Mouse (Mus musculus) embryonic facial prominence, embryonic 12.5 days (tissue): ENCODE results near the gene Atp8b2. TPM values are rescaled to one million over a fixed set of nuclear protein-coding genes. Genes with fewer than 3 reads are reported as not detected.
A peak's percentile ranks its signal among the peaks of the same experiment; 100 is the strongest.

ENCODE experiments used
- ATAC-seq: fragments of 200-750 bp; cut with Nextera tagmentation; 2 replicates; pipeline ENCODE4 v1.8.0; 2017; ENCODE audit not compliant: insufficient number of reproducible peaks, insufficient read depth, low FRiP score, low TSS enrichment
- H3K27ac ChIP-seq: fragments of 300-500 bp; sonication (generic); 2 replicates; pipeline ENCODE4 v1.5.1; 2016; ENCODE audit warnings: mild to moderate bottlenecking
- H3K27me3 ChIP-seq: fragments of 300-500 bp; sonication (generic); 2 replicates; pipeline ENCODE4 v1.6.1; 2016; ENCODE audit warnings: mild to moderate bottlenecking, moderate library complexity
- H3K36me3 ChIP-seq: fragments of 300-500 bp; sonication (generic); 2 replicates; pipeline ENCODE4 v1.6.1; 2016; ENCODE audit warnings: mild to moderate bottlenecking
- H3K4me1 ChIP-seq: fragments of 300-500 bp; sonication (generic); 2 replicates; pipeline ENCODE4 v1.6.1; 2016
- H3K4me2 ChIP-seq: fragments of 300-500 bp; sonication (generic); replicated peaks from 2 replicates; pipeline ENCODE4 v1.6.1; 2016; ENCODE audit warnings: mild to moderate bottlenecking, moderate library complexity
- H3K4me3 ChIP-seq: fragments of 300-500 bp; sonication (generic); 2 replicates; pipeline ENCODE4 v1.5.1; 2016; ENCODE audit warnings: mild to moderate bottlenecking
- H3K9ac ChIP-seq: fragments of 300-500 bp; sonication (generic); 2 replicates; pipeline ENCODE4 v1.6.1; 2016; ENCODE audit warnings: mild to moderate bottlenecking, moderate library complexity
- H3K9me3 ChIP-seq: fragments of 300-500 bp; sonication (generic); 2 replicates; pipeline ENCODE4 v1.6.1; 2016; ENCODE audit warnings: mild to moderate bottlenecking, moderate library complexity
- WGBS: fragments of 180-500 bp; shearing (Covaris S2); methylation state at CpG from one replicate; pipeline ENCODE4 v1.1.7; 2016; 5-methylcytosine and 5-hydroxymethylcytosine counted together
- polyA plus RNA-seq: library from polyadenylated mRNA; unstranded; fragments of >200 nt; fragmentation: Nextera tagmentation; extraction: Ambion mirVana; gene quantifications from 2 replicates; pipeline ENCODE4 v1.2.1, GENCODE M21; 2016

Atp8b2 gene
- polyA plus RNA-seq, 1 experiment from 2014 or later: 22.9 TPM

DNA sequence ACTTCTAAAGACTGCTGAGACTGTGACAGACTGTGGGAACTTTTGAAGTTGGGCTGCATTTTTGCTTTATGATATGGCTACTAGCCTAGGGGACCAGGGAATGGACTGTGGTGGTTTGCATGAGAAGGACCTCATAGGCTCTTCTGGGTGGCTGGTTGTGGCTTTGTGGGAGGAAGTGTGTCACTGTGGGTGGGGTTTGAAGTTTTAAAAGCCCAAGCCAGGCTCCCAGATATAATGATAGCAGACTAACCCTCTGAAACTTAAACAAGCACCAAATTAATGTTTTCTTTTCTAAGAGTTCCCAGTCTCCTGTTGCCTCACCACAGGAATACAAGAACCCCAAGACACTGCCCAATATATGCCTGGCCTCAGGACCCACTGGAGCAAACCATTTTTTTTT lies 13.6 kb upstream of the Atp8b2 start:
- Histone ChIP-seq H3K36me3 (no peaks in the 10 kb centered on the region), H3K27me3 (no peaks in the 10 kb centered on the region), H3K27ac (no peak overlapping the region), H3K4me2 (no peak overlapping the region), H3K9ac (no peak overlapping the region), H3K4me1 (no peaks in the 10 kb centered on the region), H3K9me3 (no peaks in the 10 kb centered on the region), H3K4me3 (no peak overlapping the region)
- no peak for ATAC-seq

DNA sequence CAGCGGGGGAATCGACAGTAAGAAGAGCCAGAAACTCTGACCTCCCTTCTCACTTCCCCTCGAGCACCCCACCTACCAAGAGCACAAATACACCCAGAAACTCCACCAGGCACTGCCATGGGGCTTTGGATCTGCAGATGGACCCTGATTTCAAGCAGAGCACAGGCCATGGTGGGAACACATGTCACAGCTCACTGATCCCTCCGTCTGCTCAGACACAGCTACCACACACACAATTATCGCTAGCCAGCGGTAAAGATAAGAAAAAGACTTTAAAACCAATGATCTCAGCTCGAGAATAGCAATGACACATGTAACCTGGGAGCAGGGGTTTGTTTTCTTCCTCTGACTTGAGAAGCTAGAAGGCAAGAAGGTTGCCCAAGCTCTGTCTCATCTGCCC lies 5.2 kb upstream of the Atp8b2 start:
- no peak overlapping the region for H3K4me3 ChIP-seq
- no peak for ATAC-seq
- no peaks in the 10 kb centered on the region for H3K27me3 ChIP-seq
- no peak overlapping the region for H3K4me2 ChIP-seq
- peaks cover 7% of the 10 kb centered on the region; the same call in 1 of the 2 replicates for H3K36me3 ChIP-seq
- no peak overlapping the region for H3K27ac ChIP-seq
- WGBS: 78% methylated on average over 7 of the region's 7 CpGs
- H3K9me3 ChIP-seq: no peaks in the 10 kb centered on the region
- H3K4me1 ChIP-seq: peaks cover 11% of the 10 kb centered on the region
- no peak overlapping the region for H3K9ac ChIP-seq

DNA sequence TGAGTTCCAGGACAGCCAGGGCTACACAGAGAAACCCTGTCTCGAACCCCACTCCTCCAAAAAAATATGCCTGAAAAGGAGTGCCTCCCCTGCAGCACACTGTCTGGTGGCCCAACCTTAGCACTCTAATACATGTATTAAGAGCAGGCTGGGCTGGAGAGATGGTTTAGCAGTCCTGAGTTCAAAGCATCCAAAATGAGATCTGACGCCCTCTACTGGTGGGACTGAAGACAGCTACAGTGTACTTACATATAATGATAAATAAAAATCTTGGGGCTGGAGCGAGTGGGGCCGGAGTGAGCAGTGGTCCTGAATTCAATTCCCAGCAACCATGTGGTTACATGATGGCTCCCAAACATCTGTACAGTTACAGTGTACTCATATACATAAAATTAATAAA lies 3.6 kb upstream of the Atp8b2 start:
- no peak overlapping the region for H3K4me3 ChIP-seq

DNA sequence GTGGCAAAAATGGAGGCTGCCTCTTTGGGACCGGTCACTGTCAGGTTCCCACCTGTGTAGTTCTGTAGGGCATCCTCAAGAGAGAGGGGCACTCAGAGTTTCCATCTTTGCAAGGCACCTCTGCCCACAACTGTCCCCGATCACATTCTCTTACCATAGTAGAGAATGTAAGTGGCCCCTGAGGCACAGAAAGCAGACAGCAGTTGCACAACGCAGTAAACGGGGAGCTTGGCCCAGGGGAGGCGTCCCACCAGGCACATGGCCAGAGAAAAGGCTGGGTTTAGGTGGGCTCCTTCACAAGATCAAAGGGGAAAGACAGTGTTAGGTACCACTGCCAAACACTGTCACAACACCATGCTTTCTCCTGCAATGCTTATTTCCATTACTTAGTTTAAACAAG lies 2.7 kb upstream of the Atp8b2 start:
- 91% methylated on average over 5 of the region's 5 CpGs for WGBS
- Histone ChIP-seq H3K27ac (no peak overlapping the region), H3K4me1 (peaks cover 23% of the 10 kb centered on the region), H3K36me3 (peaks cover 7% of the 10 kb centered on the region; the same call in 1 of the 2 replicates), H3K27me3 (no peaks in the 10 kb centered on the region), H3K9ac (no peak overlapping the region), H3K4me3 (no peak overlapping the region), H3K9me3 (no peaks in the 10 kb centered on the region), H3K4me2 (no peak overlapping the region)
- ATAC-seq: no peak

More for the DNA sequence above, 3.6 kb upstream of the Atp8b2 start:
- Histone ChIP-seq H3K36me3 (peaks cover 7% of the 10 kb centered on the region; the same call in 1 of the 2 replicates), H3K9ac (no peak overlapping the region), H3K27me3 (no peaks in the 10 kb centered on the region), H3K27ac (no peak overlapping the region), H3K4me1 (peaks cover 14% of the 10 kb centered on the region), H3K4me2 (no peak overlapping the region), H3K9me3 (no peaks in the 10 kb centered on the region)
- 72% methylated on average over 4 of the region's 4 CpGs for WGBS
- ATAC-seq: no peak

DNA sequence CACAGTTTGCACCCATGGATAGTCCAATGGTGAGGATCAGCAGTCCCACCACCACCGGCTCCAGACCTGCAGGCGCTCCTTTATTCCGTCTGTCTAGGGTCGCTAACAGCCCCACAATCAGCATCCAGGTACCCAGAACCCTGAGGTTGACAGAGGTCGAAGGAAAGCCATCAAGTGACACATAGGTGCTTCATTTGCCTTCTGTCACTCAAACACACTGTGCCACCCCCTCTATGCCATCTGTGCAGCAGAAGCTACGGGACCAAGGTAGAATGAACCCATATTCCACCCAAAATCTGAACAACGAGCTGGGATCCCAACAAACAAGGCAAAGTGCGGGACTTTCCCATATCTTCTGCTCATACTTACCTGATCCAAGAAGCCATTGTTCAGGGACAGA lies 2.2 kb upstream of the Atp8b2 start:
- no peaks in the 10 kb centered on the region for H3K27me3 ChIP-seq
- no peak overlapping the region for H3K9ac ChIP-seq
- H3K36me3 ChIP-seq: peaks cover 7% of the 10 kb centered on the region; the same call in 1 of the 2 replicates
- no peaks in the 10 kb centered on the region for H3K9me3 ChIP-seq
- H3K27ac ChIP-seq: no peak overlapping the region
- H3K4me2 ChIP-seq: no peak overlapping the region
- H3K4me1 ChIP-seq: peaks cover 27% of the 10 kb centered on the region
- H3K4me3 ChIP-seq: no peak overlapping the region
- ATAC-seq: no peak
- 95% methylated on average over 8 of the region's 8 CpGs for WGBS

DNA sequence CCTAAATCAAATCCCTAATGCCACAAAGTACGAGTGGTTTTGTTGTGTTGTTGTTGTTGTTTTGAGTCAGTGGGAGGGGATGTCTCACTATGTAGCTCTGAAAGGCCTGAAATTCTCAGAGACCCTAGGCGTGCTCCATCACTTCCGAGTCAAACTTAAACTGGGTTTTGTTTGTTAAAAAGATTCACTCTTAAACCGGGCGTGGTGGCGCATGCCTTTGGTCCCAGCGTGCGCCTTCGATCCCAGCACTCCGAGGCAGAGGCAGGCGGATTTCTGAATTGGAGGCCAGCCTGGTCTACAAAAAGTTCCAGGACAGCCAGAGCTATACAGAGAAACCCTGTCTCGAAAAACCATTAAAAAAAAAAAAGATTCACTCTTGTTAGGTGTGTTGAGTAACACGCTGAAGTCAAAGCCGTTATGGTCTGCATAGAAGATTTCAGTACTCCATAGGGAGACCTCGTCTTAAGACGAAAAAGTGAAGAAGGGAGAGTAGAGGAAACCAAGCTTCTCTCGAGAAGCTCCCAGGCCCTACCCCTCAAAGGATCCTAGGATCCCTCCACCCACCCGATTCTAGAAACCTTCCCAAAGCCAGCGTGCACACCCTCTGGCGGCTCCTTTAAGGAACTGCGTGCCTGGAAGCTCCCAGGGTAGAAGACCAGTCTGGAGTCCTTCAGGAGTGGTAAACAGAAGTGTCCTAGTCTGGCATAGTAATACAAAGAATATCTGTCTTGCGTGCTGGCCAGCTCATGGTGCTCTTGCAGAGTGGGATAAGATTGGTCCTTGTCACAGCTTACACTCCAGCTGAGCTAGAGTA lies 825 bp upstream of the Atp8b2 start:
- H3K4me3 ChIP-seq: peak overlapping the region; percentile 96
- WGBS: 35% methylated on average over 22 of the region's 22 CpGs
- peak overlapping the region; percentile 77 for H3K4me2 ChIP-seq
- H3K9ac ChIP-seq: peak overlapping the region; percentile 93
- H3K9me3 ChIP-seq: no peaks in the 10 kb centered on the region
- H3K27me3 ChIP-seq: no peaks in the 10 kb centered on the region
- H3K36me3 ChIP-seq: peaks cover 7% of the 10 kb centered on the region; the same call in 1 of the 2 replicates
- ATAC-seq: no peak
- H3K27ac ChIP-seq: peak overlapping the region; percentile 95
- H3K4me1 ChIP-seq: peaks cover 37% of the 10 kb centered on the region

DNA sequence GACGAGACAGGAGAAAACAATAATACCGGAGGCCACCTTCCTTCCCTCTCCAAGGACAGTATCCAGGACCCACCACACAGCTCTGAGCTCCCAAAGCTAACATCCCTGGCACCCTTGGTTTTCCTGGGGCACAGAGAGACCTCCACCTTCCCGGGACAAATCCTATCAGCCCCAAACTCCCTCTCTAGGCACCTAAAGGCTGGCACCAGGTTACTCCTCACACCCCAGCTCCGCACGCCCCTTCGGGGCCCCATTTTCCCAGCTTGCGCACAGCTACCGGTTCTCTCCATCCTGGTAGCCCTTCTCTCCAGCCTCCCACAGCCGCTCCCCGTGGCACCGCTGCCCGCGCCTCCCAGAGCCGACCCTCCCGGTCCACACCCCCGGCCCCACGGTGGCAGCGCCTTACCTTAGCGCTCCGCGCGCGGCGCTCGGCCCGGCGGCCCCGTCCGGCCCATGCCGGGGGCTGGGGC lies 522 bp downstream of the Atp8b2 start:
- Histone ChIP-seq H3K36me3 (peaks cover 19% of the 10 kb centered on the region), H3K9me3 (no peaks in the 10 kb centered on the region), H3K4me3 (peak overlapping the region; percentile 96), H3K4me1 (peaks cover 37% of the 10 kb centered on the region), H3K4me2 (peak overlapping the region; percentile 77), H3K9ac (peak overlapping the region; percentile 93), H3K27me3 (no peaks in the 10 kb centered on the region), H3K27ac (peak overlapping the region; percentile 95)
- peak; percentile 45; the same call in 1 of the 2 replicates for ATAC-seq
- WGBS: 0% methylated on average over 30 of the region's 30 CpGs

DNA sequence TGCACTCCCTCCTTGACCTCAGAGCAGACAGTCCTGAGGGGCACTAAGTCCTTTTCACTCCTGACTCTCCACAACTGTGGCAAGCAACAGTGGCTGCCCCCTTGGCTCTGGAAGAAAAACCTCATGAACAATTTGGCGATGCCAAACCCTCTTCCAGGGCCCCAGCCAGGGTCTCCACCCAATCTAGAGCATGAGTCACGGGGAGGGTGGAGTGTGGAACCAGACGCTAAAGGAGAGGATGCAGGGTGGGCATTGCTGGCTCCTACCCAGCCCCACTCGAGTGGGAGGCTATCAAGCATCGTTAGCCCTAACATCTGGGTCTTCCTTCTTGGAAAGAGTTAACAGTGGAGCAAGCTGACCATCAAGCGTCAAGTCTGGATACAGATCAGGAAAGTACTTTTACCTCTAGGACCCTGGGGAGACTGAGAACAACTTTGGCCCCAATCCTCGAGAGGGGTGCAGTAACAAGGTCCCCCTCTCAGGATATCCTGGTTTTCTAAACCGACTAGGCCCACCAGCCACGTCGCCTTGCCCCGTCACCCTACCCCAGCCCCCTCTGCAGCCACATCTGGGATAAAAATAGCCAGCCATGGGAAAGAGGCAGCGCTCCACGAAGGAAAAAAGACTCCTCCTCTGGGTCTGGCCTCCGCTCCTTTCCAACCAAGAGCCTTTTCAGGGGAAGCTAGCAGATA lies 1.1 kb downstream of the Atp8b2 start:
- no peaks in the 10 kb centered on the region for H3K9me3 ChIP-seq
- H3K4me1 ChIP-seq: peaks cover 37% of the 10 kb centered on the region
- peak overlapping the region; percentile 93 for H3K9ac ChIP-seq
- peak overlapping the region; percentile 95 for H3K27ac ChIP-seq
- H3K4me2 ChIP-seq: peak overlapping the region; percentile 77
- 4% methylated on average over 14 of the region's 14 CpGs for WGBS
- H3K4me3 ChIP-seq: peak overlapping the region; percentile 96
- peaks cover 24% of the 10 kb centered on the region for H3K36me3 ChIP-seq
- ATAC-seq: no peak
- H3K27me3 ChIP-seq: no peaks in the 10 kb centered on the region

DNA sequence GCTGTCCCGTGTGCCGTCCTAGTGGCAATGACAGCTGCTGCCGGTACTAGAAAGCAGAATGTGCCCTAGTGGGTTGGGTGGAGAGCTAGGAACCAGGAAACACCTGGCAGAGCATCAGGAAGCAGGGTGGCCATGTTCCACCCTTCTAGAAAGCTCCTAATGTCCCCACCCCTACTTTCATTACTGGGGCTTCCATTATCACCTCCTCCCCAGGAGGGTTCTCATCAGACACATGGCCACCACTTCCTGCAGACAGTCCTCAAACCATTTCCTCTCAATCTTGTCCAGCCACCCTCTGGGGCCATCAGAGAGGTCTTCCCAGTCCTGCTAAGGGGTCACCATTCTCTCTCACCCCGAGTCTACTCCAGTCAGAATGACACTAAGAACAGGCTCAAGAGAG lies 1.9 kb downstream of the Atp8b2 start:
- H3K27me3 ChIP-seq: no peaks in the 10 kb centered on the region
- H3K4me1 ChIP-seq: peaks cover 37% of the 10 kb centered on the region
- peak overlapping the region; percentile 95 for H3K27ac ChIP-seq

DNA sequence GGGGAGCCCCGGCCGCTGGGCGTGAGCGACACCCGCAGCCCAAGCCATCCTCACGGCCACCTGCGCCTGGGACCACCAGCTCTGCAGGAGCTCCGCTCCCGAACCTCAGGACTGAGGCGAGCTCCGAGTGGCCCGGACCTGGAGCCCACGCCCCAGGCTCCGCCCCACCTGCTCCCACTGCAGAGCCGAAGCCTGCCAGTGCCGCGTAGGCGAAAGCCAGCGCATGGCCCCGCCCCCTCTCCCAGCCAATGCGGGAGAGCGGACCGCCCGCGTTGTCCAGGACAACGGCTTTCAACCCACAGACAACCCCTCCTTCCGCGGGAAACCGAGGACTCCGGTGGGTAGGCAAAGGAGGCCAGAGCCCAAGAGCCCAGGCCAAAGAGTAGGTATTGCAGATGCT lies 2.8 kb downstream of the Atp8b2 start:
- 0% methylated on average over 26 of the region's 30 CpGs for WGBS
- peak; percentile 90 for ATAC-seq
- Histone ChIP-seq H3K4me2 (peak overlapping the region; percentile 77), H3K9me3 (no peaks in the 10 kb centered on the region), H3K4me1 (peaks cover 37% of the 10 kb centered on the region), H3K9ac (peak overlapping the region; percentile 50), H3K27me3 (no peaks in the 10 kb centered on the region), H3K27ac (0 out of 2 replicates have a peak overlapping the region, but pooled peaks have one; percentile 95), H3K36me3 (peaks cover 41% of the 10 kb centered on the region), H3K4me3 (peak overlapping the region; percentile 96)

More for the DNA sequence above, 1.9 kb downstream of the Atp8b2 start:
- Histone ChIP-seq H3K9ac (peak overlapping the region; percentile 93), H3K4me2 (peak overlapping the region; percentile 77), H3K36me3 (peaks cover 31% of the 10 kb centered on the region), H3K9me3 (no peaks in the 10 kb centered on the region), H3K4me3 (peak overlapping the region; percentile 96)
- no peak for ATAC-seq
- WGBS: 58% methylated on average over 4 of the region's 4 CpGs

DNA sequence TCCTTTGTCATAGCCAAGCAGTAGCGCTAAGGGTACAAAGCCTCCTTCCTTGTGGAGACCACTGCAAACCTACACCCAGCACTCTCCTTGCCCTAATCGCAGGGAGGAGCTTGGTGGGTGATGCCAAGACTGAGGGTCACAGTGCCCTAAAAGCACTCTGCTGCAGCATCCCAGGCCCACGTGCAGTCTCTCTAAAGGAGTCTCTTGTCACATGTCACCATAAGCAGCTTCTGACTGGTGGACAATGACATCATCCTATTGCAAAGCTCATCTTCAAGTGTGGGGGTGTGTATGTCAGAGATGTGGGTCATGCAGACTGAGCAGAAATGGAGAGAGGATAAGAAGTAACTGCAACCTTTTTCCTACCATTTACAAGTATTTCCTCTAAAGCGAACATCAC lies 3.9 kb downstream of the Atp8b2 start:
- no peak overlapping the region; the same call in 1 of the 2 replicates for H3K4me2 ChIP-seq
- peaks cover 30% of the 10 kb centered on the region for H3K4me1 ChIP-seq
- peaks cover 42% of the 10 kb centered on the region for H3K36me3 ChIP-seq
- ATAC-seq: no peak
- no peak overlapping the region for H3K27ac ChIP-seq
- no peaks in the 10 kb centered on the region for H3K27me3 ChIP-seq
- H3K4me3 ChIP-seq: no peak overlapping the region
- H3K9me3 ChIP-seq: no peaks in the 10 kb centered on the region
- no peak overlapping the region for H3K9ac ChIP-seq
- 78% methylated on average over 4 of the region's 4 CpGs for WGBS

DNA sequence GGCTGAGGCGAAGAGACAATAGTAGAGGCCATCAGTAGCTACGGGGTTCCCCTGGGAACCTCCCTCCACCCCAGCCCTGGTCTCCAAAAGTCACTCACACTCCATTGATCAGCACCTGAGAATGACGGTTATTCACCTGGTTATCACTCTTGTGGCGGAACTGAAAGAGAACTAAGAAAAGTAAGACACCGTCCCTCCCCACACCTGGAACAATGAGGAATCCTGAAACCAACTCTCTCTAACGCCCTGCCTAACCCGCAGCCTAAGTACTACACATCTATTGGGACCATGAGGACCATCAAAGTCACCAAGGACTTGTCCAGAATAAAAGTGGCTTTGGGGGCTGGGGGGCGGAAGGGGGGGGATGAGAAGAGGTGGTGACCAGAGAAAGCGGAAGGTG lies 5.4 kb downstream of the Atp8b2 start:
- Histone ChIP-seq H3K4me3 (no peak overlapping the region), H3K4me2 (no peak overlapping the region), H3K27ac (no peak overlapping the region), H3K27me3 (no peaks in the 10 kb centered on the region), H3K4me1 (peaks cover 26% of the 10 kb centered on the region), H3K9ac (no peak overlapping the region), H3K36me3 (peaks cover 54% of the 10 kb centered on the region), H3K9me3 (no peaks in the 10 kb centered on the region)
- ATAC-seq: no peak
- WGBS: 95% methylated on average over 9 of the region's 9 CpGs
